Mouse (Mus musculus): ENCODE results near the gene Cfi. TPM values are rescaled to one million over a fixed set of nuclear protein-coding genes. Genes with fewer than 3 reads are reported as not detected.

The Cfi gene
- 56.4 and 90.4 TPM in 2 replicates for polyA plus RNA-seq (2012; rRNA removed)
- polyA plus RNA-seq (2014; fragmentation: Nextera tagmentation; extraction: Ambion mirVana): 153 and 156 TPM in 2 replicates

DNA sequence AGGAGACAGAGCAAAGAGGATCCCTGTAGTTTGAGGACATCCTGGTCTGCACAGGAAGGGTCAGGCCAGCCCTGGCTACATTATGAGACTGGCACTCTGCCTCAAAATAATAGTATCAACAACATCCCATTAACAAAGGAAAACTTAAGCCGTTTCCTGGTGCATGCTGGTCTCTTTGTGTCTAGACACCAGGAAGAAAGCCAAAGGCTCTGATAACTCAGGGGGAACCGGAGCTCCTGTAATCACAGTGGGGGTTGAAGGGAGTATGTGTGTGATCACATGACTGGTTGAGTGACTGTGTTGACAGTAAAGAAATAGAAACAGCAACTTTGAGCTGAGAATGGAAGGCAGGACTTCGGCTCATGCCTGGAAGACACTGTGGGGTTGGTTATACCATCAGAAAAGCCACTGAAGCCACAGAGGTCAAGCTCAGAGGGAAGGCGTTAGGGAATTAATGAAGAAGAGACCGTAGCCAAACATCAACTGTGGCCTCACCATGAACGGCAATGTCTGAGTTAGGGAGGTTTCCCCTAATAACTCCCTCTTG is at the start of gene Cfi:
Gene Cfi, plus strand, starts transcription at position 497 of the 547 bp plus-strand sequence.
- H3K4me2 ChIP-seq (ENCODE audit: low read depth): peak within 1 kb of the TSS; percentile 46
- no peak within 1 kb of the TSS for H3K27ac ChIP-seq
- WGBS (ENCODE audit: insufficient replicate concordance): 44% methylated on average over 6 of the region's 6 CpGs
- no peak for DNase-seq (ENCODE audit: low read depth in 3 of 3, low spot score in 3 of 3)
- no peaks in the 10 kb centered on the region for H3K9me3 ChIP-seq (ENCODE audit: control insufficient read depth, low read length)
- peak within 1 kb of the TSS in 1 of 2 experiments; percentile 27; a peak in 2 of 4 replicates for H3K4me3 ChIP-seq (ENCODE audit: insufficient read depth in 1 of 2, low read depth in 2 of 2, low read length in 2 of 2)
- H3K27me3 ChIP-seq (ENCODE audit: control insufficient read depth, insufficient read depth, low read length): no peaks in the 10 kb centered on the region
- no peak within 1 kb of the TSS for H3K9ac ChIP-seq (replicated peaks)
- TF ChIP-seq CTCF (IDR thresholded peaks at IDR 0.05; ENCODE audit: low read depth) (no peak), EP300 (IDR thresholded peaks at IDR 0.05; ENCODE audit: low read depth) (no peak)
- no peak for ATAC-seq (ENCODE audit: insufficient read depth)
- H3K4me1 ChIP-seq (replicated peaks; ENCODE audit: control insufficient read depth in 2 of 2, insufficient read depth in 2 of 2, low read length in 1 of 2): peaks cover 0 to 7% of the 10 kb centered on the region in 2 experiments; a peak in 2 of 4 replicates
- H3K36me3 ChIP-seq (replicated peaks; ENCODE audit: control insufficient read depth, insufficient read depth, low read depth): no peaks in the 10 kb centered on the region

DNA sequence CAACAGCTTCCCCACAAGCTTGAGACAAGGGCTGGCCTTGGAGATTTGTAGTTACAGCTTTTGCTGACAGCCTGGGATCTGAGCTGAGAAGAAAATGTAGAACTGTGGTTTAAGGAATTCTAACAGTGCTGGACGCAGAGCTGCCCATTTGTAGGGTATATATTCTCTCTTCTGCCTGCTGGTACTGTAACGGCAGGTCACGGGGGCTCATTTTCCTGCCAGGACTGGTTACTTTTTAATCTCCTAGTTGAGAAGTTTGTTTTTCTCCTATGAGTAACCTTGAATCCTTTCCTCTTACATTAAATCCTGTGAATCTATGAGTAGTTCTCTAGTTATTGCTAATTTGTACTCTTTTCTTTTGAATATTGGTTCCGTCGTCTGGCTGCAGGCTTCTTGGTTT is 41.9 kb upstream of the Cfi start:
- Histone ChIP-seq H3K4me3 (ENCODE audit: insufficient read depth in 1 of 2, low read depth in 2 of 2, low read length in 2 of 2) (no peak overlapping the region), H3K27ac (no peak overlapping the region), H3K9me3 (ENCODE audit: control insufficient read depth, low read length) (no peaks in the 10 kb centered on the region), H3K4me1 (replicated peaks; ENCODE audit: control insufficient read depth in 2 of 2, insufficient read depth in 2 of 2, low read length in 1 of 2) (no peaks in the 10 kb centered on the region), H3K27me3 (ENCODE audit: control insufficient read depth, insufficient read depth, low read length) (no peaks in the 10 kb centered on the region), H3K4me2 (ENCODE audit: low read depth) (no peak overlapping the region), H3K36me3 (replicated peaks; ENCODE audit: control insufficient read depth, insufficient read depth, low read depth) (no peaks in the 10 kb centered on the region), H3K9ac (replicated peaks) (no peak overlapping the region)
- WGBS (ENCODE audit: insufficient replicate concordance): 75% methylated on average over 5 of the region's 5 CpGs
- ATAC-seq (ENCODE audit: insufficient read depth) (no peak), DNase-seq (ENCODE audit: low read depth in 3 of 3, low spot score in 3 of 3) (no peak)
- TF ChIP-seq EP300 (IDR thresholded peaks at IDR 0.05; ENCODE audit: low read depth): no peak
- TF ChIP-seq CTCF (IDR thresholded peaks at IDR 0.05; ENCODE audit: low read depth): no peak

DNA sequence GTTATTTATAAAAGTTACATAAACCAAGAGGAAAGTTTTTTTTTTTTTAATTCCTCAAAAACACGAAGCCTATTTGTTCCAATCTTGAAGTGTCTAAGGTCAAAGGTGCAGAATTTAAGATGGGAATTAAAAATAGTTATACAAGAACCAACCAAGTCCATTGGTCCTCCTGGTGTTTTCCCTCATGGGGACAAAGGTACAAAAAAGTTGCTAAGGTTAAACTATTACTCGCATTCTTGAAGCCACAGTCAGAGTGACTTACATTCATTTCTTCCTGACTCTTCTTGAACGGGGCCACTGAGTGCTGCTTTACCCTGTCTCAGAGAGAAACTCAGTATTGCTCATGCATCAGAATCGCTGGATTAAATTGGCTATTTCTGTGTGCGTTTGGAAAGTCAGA is 38.3 kb upstream of the Cfi start:
- Histone ChIP-seq H3K27me3 (ENCODE audit: control insufficient read depth, insufficient read depth, low read length) (no peaks in the 10 kb centered on the region), H3K4me3 (ENCODE audit: insufficient read depth in 1 of 2, low read depth in 2 of 2, low read length in 2 of 2) (no peak overlapping the region), H3K9me3 (ENCODE audit: control insufficient read depth, low read length) (no peaks in the 10 kb centered on the region), H3K36me3 (replicated peaks; ENCODE audit: control insufficient read depth, insufficient read depth, low read depth) (no peaks in the 10 kb centered on the region), H3K9ac (replicated peaks) (no peak overlapping the region), H3K4me1 (replicated peaks; ENCODE audit: control insufficient read depth in 2 of 2, insufficient read depth in 2 of 2, low read length in 1 of 2) (no peaks in the 10 kb centered on the region), H3K4me2 (ENCODE audit: low read depth) (no peak overlapping the region), H3K27ac (no peak overlapping the region)
- DNase-seq (ENCODE audit: low read depth in 3 of 3, low spot score in 3 of 3) (no peak), ATAC-seq (ENCODE audit: insufficient read depth) (no peak)
- no peak for TF ChIP-seq CTCF (IDR thresholded peaks at IDR 0.05; ENCODE audit: low read depth)
- TF ChIP-seq EP300 (IDR thresholded peaks at IDR 0.05; ENCODE audit: low read depth): no peak
- 56% methylated on average over 5 of the region's 5 CpGs for WGBS (ENCODE audit: insufficient replicate concordance)

DNA sequence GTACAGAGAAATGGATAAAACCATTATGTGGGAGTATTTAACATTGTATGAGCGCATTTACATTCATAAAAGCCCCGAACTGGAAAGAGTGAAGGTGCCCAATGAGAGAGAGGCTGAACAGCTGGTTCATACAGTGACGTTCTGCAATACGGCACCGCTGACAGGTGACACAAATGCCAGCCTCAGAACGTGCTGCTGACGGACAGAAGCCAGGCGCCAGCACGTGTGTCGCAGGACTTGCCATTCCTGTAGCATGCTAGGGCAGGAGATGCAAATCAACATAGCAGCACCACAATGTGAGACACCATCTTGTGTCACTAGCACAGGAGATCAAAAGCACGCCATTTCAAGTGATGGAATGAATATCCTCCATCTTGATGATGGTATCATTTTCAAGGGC is 37.1 kb upstream of the Cfi start:
- no peak for TF ChIP-seq CTCF (IDR thresholded peaks at IDR 0.05; ENCODE audit: low read depth)
- Histone ChIP-seq H3K27me3 (ENCODE audit: control insufficient read depth, insufficient read depth, low read length) (no peaks in the 10 kb centered on the region), H3K9ac (replicated peaks) (no peak overlapping the region), H3K9me3 (ENCODE audit: control insufficient read depth, low read length) (no peaks in the 10 kb centered on the region), H3K4me2 (ENCODE audit: low read depth) (no peak overlapping the region), H3K4me1 (replicated peaks; ENCODE audit: control insufficient read depth in 2 of 2, insufficient read depth in 2 of 2, low read length in 1 of 2) (no peaks in the 10 kb centered on the region), H3K27ac (no peak overlapping the region), H3K4me3 (ENCODE audit: insufficient read depth in 1 of 2, low read depth in 2 of 2, low read length in 2 of 2) (no peak overlapping the region), H3K36me3 (replicated peaks; ENCODE audit: control insufficient read depth, insufficient read depth, low read depth) (no peaks in the 10 kb centered on the region)
- ATAC-seq (ENCODE audit: insufficient read depth) (no peak), DNase-seq (ENCODE audit: low read depth in 3 of 3, low spot score in 3 of 3) (no peak)
- 72% methylated on average over 11 of the region's 11 CpGs for WGBS (ENCODE audit: insufficient replicate concordance)

DNA sequence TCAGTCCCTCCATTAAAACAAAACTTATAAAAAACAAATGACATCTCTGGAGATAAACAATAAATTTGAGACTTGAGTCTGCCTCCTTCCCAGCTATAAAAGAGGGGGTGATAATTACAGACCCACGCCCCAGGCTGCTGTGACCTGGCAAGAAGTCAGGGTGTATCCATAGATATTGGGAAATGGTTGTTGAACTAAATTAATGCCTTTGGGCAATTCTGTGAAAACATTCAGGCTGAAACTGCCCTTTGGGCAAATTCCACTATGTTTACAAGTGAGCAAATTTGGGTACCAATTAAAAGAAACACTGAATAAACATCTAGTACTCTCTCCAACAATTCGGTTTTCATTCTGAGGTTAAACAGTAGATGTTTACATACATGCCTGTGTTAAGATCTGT is 36.7 kb upstream of the Cfi start:
- no peak for TF ChIP-seq CTCF (IDR thresholded peaks at IDR 0.05; ENCODE audit: low read depth)
- no peak for TF ChIP-seq EP300 (IDR thresholded peaks at IDR 0.05; ENCODE audit: low read depth)
- 49% methylated on average over 2 of the region's 2 CpGs for WGBS (ENCODE audit: insufficient replicate concordance)
- Histone ChIP-seq H3K9me3 (ENCODE audit: control insufficient read depth, low read length) (no peaks in the 10 kb centered on the region), H3K36me3 (replicated peaks; ENCODE audit: control insufficient read depth, insufficient read depth, low read depth) (no peaks in the 10 kb centered on the region), H3K27ac (no peak overlapping the region), H3K9ac (replicated peaks) (no peak overlapping the region), H3K4me2 (ENCODE audit: low read depth) (no peak overlapping the region), H3K4me3 (ENCODE audit: insufficient read depth in 1 of 2, low read depth in 2 of 2, low read length in 2 of 2) (no peak overlapping the region), H3K27me3 (ENCODE audit: control insufficient read depth, insufficient read depth, low read length) (no peaks in the 10 kb centered on the region), H3K4me1 (replicated peaks; ENCODE audit: control insufficient read depth in 2 of 2, insufficient read depth in 2 of 2, low read length in 1 of 2) (no peaks in the 10 kb centered on the region)
- ATAC-seq (ENCODE audit: insufficient read depth) (no peak), DNase-seq (ENCODE audit: low read depth in 3 of 3, low spot score in 3 of 3) (no peak)

Measured in liver, embryonic 14.5 days (tissue).